Mouse (Mus musculus): ENCODE data around the gene Lats2.
"Not testable (repeated sequence)": the region's sequence is repeated elsewhere in the genome, so short reads cannot be mapped to it uniquely, and the experiment has no call there.

Gene Lats2

GRCm38 (mm10) chr14:57758237-57758636, at the start of gene Lats2:
Lats2 (minus strand) TSS chr14:57758388.
- DNase-seq (ENCODE audit: low spot score in 2 of 2): no peak

DNA sequence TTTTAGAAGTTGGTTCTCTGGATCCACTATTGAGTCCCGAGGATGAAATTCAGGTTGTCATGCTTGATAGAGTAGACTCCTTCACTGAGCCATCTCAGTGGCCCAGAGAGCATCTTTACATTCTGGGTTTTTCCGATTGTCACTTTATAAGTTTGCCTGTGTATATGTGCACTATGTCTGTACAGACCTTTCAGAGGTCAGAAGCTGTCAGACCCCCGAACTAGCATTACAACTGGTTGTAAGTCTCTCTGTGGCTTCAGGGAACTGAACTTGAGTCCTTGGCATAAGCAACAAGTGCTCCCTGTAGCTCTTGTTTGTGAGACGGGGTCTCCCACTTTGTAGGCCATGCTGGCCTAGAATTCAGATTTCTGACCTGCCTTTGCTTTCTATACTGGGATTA, 45.5 kb upstream of the Lats2 start:
- no peak for DNase-seq (ENCODE audit: low spot score in 2 of 2)

- peak; percentile 88 to 95 for DNase-seq (ENCODE audit: low spot score in 2 of 2)
Observed at GRCm38 (mm10) chr14:57797991-57798931, 40.1 kb upstream of the Lats2 start, which contains the start of gene Sap18. Sap18 (plus strand) TSS chr14:57798180.

GRCm38 (mm10) chr14:57797551-57797950, 39.4 kb upstream of the Lats2 start:
- DNase-seq (ENCODE audit: low spot score in 2 of 2): peak in 1 of 2 experiments; percentile 2

DNA sequence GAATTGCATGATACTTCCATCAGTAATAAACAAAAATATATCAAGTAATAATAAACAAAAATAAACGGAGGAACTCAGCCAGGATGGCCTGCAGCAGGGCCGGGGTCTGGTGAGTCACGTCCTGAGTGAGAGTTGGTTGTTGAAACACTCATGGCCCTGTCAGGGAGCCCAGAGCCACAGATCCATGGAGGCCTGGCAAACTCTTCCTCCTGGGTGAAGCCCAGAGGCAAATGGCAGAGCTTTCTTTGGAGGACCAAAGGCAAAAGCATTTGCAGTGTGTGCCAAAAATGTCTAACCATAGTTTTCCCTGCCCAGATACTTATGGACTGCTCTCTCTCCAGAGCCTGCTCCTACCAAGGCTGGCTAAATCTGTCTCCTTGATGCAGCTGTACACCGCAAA, 33.0 kb upstream of the Lats2 start:
- no peak for DNase-seq (ENCODE audit: low spot score in 2 of 2)

DNA sequence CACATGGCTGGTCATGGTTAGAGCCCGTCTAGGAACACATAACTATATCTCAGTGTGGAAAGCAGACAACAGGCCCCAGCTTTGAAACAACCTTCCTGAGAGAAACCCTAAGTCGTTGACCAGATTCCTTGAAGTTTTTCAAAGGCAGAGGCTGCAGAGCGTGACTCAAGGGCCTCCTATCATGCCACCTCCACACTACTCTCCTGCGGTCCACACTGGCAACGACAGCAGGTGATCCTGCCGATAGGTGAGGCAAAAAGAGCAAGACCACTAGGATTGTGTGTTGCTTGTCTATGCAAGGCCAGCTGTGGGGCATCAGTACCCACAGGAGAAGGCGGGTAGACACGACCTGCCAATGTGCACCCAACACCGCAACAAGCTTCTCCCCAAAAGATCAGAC, 31.6 kb upstream of the Lats2 start:
- no peak for DNase-seq (ENCODE audit: low spot score in 2 of 2)

DNA sequence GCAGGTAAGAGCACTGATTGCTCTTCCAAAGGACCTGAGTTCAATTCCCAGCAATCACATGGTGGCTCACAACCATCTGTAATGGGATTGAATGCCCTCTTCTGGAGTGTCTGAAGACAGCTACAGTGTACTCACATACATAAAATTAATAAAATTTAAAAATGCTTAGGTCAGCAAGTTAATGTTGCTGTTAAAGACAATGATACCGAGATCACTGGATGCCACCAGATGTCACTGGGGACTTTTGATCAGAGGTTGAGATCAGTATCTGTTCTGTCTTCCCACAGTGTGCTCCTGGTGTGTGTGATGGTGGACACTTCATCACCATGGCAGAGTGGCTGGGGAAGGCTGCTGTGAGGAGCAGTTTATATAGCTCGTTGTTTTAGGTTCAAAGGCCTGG, 31.1 kb upstream of the Lats2 start:
- DNase-seq (ENCODE audit: low spot score in 2 of 2): no peak

DNA sequence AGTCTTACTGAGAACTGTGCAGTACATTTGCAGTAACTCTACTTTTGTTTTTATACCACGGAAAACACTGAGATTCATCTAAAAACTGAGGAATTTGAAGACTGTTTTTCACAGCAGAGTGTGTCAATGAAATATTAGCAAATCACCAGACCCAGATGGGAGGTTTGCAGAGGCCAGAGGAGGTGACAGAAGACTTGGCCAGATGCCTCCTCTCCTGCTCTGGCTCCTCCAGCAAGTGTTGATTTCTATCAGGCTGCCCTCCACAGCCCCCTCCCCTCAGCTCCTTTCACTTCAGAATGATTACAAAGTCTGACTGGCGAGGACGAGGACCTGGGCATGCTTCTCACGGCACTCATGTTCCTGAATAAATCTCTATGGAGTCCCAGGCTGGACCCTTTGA, 29.2 kb upstream of the Lats2 start:
- DNase-seq (ENCODE audit: low spot score in 2 of 2): no peak

- no peak for DNase-seq (ENCODE audit: low spot score in 2 of 2)
Observed at GRCm38 (mm10) chr14:57772157-57772815, 14.1 kb upstream of the Lats2 start.

DNA sequence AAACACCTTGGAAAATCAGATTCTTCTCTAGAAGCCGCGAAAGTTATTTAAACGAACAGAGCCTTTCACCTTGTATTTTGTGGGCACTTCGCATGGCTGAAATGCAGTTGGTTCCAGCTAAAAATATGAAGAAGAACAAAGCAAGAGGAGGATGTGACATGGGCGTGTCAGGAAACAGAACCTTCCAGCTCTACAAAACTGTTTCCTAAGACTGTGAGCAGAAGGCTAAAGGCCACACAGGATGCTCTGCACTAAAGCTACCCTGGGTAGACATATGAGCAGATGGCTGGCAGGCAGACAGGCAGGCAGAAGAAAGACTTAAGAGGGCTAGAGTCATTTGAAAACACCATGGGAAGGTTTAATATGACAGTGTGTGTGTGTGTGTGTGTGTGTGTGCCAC, 10.9 kb upstream of the Lats2 start:
- DNase-seq (ENCODE audit: low spot score in 2 of 2): no peak

DNA sequence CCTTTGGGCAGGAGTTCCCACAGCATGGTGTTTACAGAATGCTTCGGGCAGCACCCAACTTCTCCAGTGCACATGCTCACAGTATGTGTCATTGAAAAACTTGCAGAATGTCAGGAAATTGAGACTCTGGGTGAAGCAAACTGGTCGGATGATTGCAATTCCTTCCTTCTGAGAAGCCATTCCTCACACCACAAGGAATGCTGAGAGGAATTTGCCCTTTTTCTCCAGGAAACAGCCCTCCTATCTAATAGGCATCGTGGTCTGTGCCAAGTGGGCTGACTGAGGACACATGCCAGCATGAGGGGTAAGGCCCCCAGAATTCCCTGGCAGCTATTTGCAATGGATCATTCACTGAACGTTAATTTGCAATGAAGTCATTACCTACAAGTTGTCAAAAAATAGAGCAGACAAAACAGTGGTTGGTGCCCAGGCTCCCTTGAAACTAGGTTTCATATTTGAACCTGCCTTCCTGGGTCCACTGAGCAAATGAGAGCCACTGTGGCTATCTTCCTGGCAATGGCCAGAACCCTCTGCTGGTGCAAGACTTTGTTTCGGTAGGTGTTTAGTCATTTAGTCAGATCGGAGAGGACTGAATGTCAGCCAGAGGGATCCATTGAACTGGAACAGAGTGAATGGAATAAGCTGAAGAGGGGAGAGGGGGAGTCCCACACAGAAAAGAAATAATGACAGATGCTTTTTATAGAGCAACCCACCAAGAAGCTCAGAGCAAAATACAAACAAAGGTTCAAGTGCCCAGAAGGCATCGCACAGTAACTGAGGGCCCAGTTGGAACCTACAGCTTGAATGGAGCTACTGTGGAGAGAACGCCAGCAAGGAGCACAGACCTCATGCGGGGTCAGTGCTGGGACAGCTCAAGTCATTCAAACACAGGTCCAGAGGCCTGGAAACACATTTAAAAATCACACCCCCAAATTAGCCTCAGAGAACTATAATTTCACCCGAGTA, 2.5 kb upstream of the Lats2 start:
- DNase-seq (ENCODE audit: low spot score in 2 of 2): no peak

DNA sequence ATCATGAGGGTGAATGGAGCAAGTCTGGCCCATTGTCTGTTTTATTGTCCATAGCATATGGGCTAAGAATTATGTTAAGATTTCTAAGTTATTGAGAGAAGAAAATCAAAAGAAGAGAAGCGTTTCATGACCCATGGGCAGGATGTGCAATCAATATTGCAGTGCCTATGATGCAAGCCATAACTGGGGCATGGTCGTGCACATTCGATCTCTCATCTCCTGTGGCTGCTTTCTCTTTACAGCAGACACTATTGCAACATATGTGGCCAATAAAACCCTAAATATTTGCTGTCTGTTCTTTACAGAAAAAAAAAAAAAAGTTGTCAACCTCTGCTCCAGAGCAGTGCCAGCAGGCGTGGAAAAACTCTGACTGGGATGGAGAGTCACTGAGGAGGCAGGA, 2.1 kb downstream of the Lats2 start:
- no peak for DNase-seq (ENCODE audit: low spot score in 2 of 2)

- no peak for DNase-seq (ENCODE audit: low spot score in 2 of 2)
Observed at GRCm38 (mm10) chr14:57755661-57756060, 2.5 kb downstream of the Lats2 start.

- DNase-seq (ENCODE audit: low spot score in 2 of 2): no peak
Observed at GRCm38 (mm10) chr14:57753351-57753992, 4.7 kb downstream of the Lats2 start.

GRCm38 (mm10) chr14:57751006-57751405, 7.2 kb downstream of the Lats2 start:
- DNase-seq (ENCODE audit: low spot score in 2 of 2): not testable (repeated sequence)

DNA sequence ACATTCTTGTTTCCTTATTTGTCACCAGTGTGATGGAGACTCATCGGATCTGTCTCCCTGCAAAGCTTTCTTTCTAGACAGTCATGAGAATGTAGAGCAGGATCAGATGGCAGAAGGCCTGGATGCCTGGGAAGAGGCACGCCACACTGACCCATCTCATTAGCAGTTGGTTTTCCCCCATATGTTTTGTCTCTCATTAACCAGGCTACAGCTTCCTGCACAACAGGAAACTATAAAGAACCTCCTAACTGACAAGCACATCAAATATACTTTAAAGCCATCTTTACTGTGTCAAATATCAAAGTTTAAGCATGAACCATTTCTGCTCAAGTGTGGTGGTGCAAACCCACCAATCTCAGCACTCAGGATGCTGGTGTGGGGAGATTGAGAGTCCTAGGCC, 8.7 kb downstream of the Lats2 start:
- no peak for DNase-seq (ENCODE audit: low spot score in 2 of 2)

DNA sequence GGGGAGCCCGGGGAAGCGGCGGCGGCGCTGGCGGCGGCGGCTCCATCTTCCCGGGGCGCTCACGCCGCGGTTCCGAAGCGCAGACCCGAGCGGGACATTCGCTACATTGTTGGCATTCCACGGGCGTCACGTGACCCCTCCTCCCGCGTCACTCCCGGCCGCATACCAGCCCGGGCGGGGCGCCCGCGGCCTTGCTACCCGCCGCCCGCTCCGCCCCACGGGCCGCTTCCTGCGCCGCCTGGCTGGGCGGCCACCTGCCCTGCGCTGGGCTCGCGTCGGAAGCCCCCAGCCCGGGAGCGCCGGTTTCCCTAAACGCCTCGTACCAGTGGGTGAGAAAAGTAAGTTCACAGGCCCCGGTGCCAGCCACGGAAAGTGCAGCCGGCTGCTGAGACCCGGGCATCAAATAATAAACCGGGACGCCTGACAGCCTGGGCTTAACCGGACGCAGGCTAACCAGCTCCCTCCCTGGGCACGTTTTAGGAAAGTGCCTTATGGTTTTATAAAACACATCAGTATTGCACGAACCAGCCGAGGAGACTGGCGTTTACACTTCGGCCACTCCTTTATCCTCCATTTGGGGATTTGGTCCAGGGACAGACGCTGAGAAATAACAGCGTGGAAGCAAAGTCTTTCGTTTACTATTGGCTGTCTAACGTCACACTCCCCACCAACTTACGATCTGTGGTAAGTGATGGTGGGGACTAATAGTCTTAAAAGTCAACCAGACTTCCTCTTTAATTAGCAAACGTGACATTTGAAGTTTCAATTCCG, 12.0 kb downstream of the Lats2 start, which contains the start of gene Gm49361:
Gm49361 (minus strand) TSS at position 103 of the 771 bp plus-strand sequence.
- DNase-seq (ENCODE audit: low spot score in 2 of 2): peak; percentile 57 to 77

DNA sequence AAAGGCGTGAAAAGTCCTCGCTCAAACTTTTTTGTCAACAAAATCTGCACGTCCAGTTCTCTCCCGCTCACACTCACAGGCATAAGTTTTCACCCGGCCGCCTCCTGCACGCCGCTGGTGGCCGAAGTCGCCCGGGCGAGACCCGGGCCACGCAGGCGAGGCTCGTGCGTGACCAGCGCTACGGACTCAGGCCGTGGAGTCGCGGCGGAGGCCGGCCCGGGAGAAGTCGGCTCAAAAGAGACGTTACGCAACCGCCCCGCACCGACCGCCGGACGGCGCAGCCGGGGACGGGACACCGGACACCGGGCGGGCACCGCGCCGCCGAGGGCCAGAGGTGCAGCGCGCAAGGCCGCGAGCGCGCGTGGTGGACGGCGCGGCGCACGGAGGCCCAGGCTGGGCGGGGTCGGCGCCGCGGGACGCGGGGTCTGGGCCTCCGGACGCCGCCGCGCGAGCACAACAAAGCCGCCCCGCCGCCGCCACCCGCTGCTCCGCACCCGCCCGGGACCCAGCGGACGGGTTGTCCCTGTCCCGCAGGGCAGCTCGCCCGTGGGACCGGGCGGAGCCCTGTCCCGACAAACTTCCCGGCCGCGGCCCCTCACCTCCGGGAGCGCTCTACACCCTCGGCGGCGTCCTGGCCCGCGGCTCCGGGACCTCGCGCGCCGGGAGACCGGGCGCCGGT, 12.8 kb downstream of the Lats2 start:
- DNase-seq (ENCODE audit: low spot score in 2 of 2): peak in 1 of 2 experiments; percentile 42

DNA sequence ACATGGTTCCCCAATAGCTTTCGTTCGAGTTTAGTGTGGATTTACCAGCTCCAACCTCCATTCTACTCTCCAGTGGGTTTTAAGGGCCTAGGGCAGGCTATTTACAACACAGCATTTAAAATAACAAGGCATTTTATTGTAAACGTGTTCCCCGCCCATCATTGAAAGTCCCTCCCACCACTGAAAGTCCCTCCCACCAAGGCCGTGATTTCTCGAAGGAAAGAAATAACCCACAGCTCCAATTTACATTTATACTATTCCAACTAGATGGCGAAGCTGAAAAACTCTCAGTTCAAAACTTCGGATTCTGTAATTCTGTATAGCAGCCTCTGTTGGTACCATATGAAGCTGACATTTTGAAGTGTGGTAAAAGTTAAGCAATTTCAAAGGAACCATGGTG, 13.6 kb downstream of the Lats2 start:
- no peak for DNase-seq (ENCODE audit: low spot score in 2 of 2)

DNA sequence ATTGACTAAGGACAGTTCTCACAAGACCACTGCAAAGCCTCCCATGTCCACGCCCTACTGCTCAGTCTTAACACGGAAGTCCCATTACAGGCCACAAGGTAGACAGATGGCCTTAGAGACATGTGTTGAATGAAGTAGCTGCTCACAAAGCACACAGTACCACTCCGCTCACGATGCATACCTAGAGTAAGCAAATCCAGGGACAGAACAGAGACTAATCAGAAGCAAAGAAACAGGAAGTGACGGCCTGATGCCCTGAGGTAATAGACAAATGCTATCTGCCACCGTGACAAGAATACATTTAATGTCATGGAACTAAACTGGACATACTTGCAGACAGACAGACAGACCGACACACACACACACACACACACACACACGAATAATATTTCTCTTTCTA, 17.5 kb downstream of the Lats2 start:
- no peak for DNase-seq (ENCODE audit: low spot score in 2 of 2)
